Mouse (Mus musculus) MEL (cell line): ENCODE measurements around the gene Tulp1. TPM values are rescaled to one million over a fixed set of nuclear protein-coding genes. Genes with fewer than 3 reads are reported as not detected.

Experiments
- DNase-seq: peaks from one replicate; pipeline ENCODE4 v3.0.0; 2011; ENCODE audit warnings: low read depth, low spot score
- H3K27ac ChIP-seq: 2 replicates; pipeline ENCODE4 v1.5.1; 2012; ENCODE audit warnings: low read depth, mild to moderate bottlenecking, control low read depth, low read length, moderate library complexity; ENCODE audit not compliant: control insufficient read depth
- H3K27me3 ChIP-seq, 2 experiments: fragments of 150-350 bp in 1 of 2; sonication (generic) in 1 of 2; 2 replicates each; pipeline ENCODE4 v1.6.1; 2012; ENCODE audit warnings: low read length in 2 of 2, mild to moderate bottlenecking in 2 of 2, improper control_type of control experiment in 1 of 2, moderate library complexity in 1 of 2; ENCODE audit not compliant: insufficient read depth in 2 of 2, control insufficient read depth in 1 of 2
- H3K36me3 ChIP-seq, 2 experiments: 2 replicates each; pipeline ENCODE4 v1.6.1; 2012 to 2014; ENCODE audit warnings: low read length in 2 of 2, improper control_type of control experiment in 1 of 2, inconsistent platforms in 1 of 2, mild to moderate bottlenecking in 1 of 2; ENCODE audit not compliant: insufficient read depth in 2 of 2, control insufficient read depth in 1 of 2
- H3K4me1 ChIP-seq, 2 experiments: fragments of 150-350 bp in 1 of 2; sonication (generic) in 1 of 2; 2 replicates each; pipeline ENCODE4 v1.6.1; 2012; ENCODE audit warnings: low read length in 2 of 2, improper control_type of control experiment in 1 of 2, mild to moderate bottlenecking in 1 of 2; ENCODE audit not compliant: insufficient read depth in 2 of 2, control insufficient read depth in 1 of 2
- H3K4me3 ChIP-seq, 2 experiments: fragments of 150-350 bp in 1 of 2; sonication (generic) in 1 of 2; 2 replicates each; pipeline ENCODE4 v1.5.1; 2012; ENCODE audit warnings: low read depth in 2 of 2, low read length in 2 of 2, mild to moderate bottlenecking in 2 of 2, moderate library complexity in 2 of 2, control low read depth in 1 of 2, improper control_type of control experiment in 1 of 2; ENCODE audit not compliant: control insufficient read depth in 1 of 2, insufficient read depth in 1 of 2
- H3K79me2 ChIP-seq: 2 replicates; pipeline ENCODE4 v1.6.1; 2012; ENCODE audit warnings: mild to moderate bottlenecking, low read length, moderate library complexity; ENCODE audit not compliant: control insufficient read depth, poor library complexity, insufficient read depth
- H3K9ac ChIP-seq: 2 replicates; pipeline ENCODE4 v1.6.1; 2012; ENCODE audit warnings: low read depth, mild to moderate bottlenecking, control low read depth, low read length, moderate library complexity; ENCODE audit not compliant: control insufficient read depth, poor library complexity, severe bottlenecking
- H3K9me3 ChIP-seq: fragments of 150-350 bp; sonication (generic); replicated peaks from 2 replicates; pipeline ENCODE4 v1.6.1; 2012; ENCODE audit warnings: mild to moderate bottlenecking, low read length, improper control_type of control experiment, moderate library complexity; ENCODE audit not compliant: insufficient read depth
- BHLHE40 ChIP-seq: IDR thresholded peaks from 2 replicates; pipeline ENCODE4 v1.6.1; 2012; ENCODE audit warnings: low read depth, mild to moderate bottlenecking, inconsistent platforms, low read length, improper control_type of control experiment, borderline replicate concordance
- CHD1 ChIP-seq: IDR thresholded peaks from 2 replicates; pipeline ENCODE4 v1.6.1; 2012; ENCODE audit warnings: low read depth, mild to moderate bottlenecking, inconsistent platforms, low read length, improper control_type of control experiment
- CHD2 ChIP-seq: IDR thresholded peaks from 2 replicates; pipeline ENCODE4 v1.6.1; 2011; ENCODE audit warnings: low read length, improper control_type of control experiment
- CTCF ChIP-seq, 3 experiments: IDR thresholded peaks in 2 of 3; conservative IDR thresholded peaks in 1 of 3; 2 replicates each; pipeline ENCODE4 v1.5.1; 2011 to 2012; ENCODE audit warnings: low read length in 3 of 3, low read depth in 2 of 3, mild to moderate bottlenecking in 2 of 3, improper control_type of control experiment in 1 of 3, inconsistent platforms in 1 of 3, mixed read lengths in 1 of 3, moderate library complexity in 1 of 3; ENCODE audit not compliant: control insufficient read depth in 1 of 3, insufficient read depth in 1 of 3, poor library complexity in 1 of 3, severe bottlenecking in 1 of 3
- MEF2A ChIP-seq: IDR thresholded peaks from 2 replicates; pipeline ENCODE4 v1.6.1; 2014; ENCODE audit warnings: low read depth, mild to moderate bottlenecking, inconsistent platforms, low read length, improper control_type of control experiment; ENCODE audit not compliant: poor library complexity, insufficient replicate concordance, severe bottlenecking; ENCODE audit errors: extremely low read depth
- MXI1 ChIP-seq: IDR thresholded peaks from 2 replicates; pipeline ENCODE4 v1.6.1; 2011; ENCODE audit warnings: mild to moderate bottlenecking, low read depth, low read length, improper control_type of control experiment
- MYC ChIP-seq: IDR thresholded peaks from 2 replicates; pipeline ENCODE4 v1.6.1; 2011; ENCODE audit warnings: low read depth, mild to moderate bottlenecking, low read length, improper control_type of control experiment, moderate library complexity
- POLR2A ChIP-seq, 2 experiments: IDR thresholded peaks; 2 replicates each; pipeline ENCODE4 v1.6.1; 2011 to 2012; ENCODE audit warnings: low read length in 2 of 2, mild to moderate bottlenecking in 2 of 2, control low read depth in 1 of 2, improper control_type of control experiment in 1 of 2, low read depth in 1 of 2, moderate library complexity in 1 of 2; ENCODE audit not compliant: control insufficient read depth in 1 of 2, insufficient read depth in 1 of 2, poor library complexity in 1 of 2
- POLR2AphosphoS5 ChIP-seq: IDR thresholded peaks from 2 replicates; pipeline ENCODE4 v1.6.1; 2012; ENCODE audit warnings: low read depth, borderline replicate concordance, mild to moderate bottlenecking, inconsistent platforms, low read length, moderate library complexity, mixed read lengths
- RCOR1 ChIP-seq: IDR thresholded peaks from 2 replicates; pipeline ENCODE4 v1.6.1; 2012; ENCODE audit warnings: low read depth, mild to moderate bottlenecking, inconsistent platforms, low read length, improper control_type of control experiment
- SIN3A ChIP-seq: IDR thresholded peaks from 2 replicates; pipeline ENCODE4 v1.6.1; 2012; ENCODE audit warnings: low read length, improper control_type of control experiment, inconsistent platforms
- TBP ChIP-seq: IDR thresholded peaks from 2 replicates; pipeline ENCODE4 v1.8.0; 2011; ENCODE audit warnings: low read depth, low read length, improper control_type of control experiment
- TCF12 ChIP-seq: IDR thresholded peaks from 2 replicates; pipeline ENCODE4 v1.6.1; 2014; ENCODE audit warnings: low read depth, mild to moderate bottlenecking, inconsistent platforms, low read length, improper control_type of control experiment, moderate library complexity
- polyA plus RNA-seq, 2 experiments: library from polyadenylated mRNA; stranded (reverse) in 1 of 2; unstranded in 1 of 2; fragments of >175 nt in 1 of 2; fragments of >200 nt in 1 of 2; gene quantifications; 2 replicates each; pipeline versions ENCODE4 v1.2.1 to v1.2.4; 2012; ENCODE audit warnings: low replicate concordance in 2 of 2, low read depth in 1 of 2; ENCODE audit not compliant: insufficient read length in 2 of 2, insufficient read depth in 1 of 2, missing spikeins in 1 of 2
- total RNA-seq: library from RNA; depleted of rRNA; stranded (reverse); fragments of 300-350 nt; gene quantifications from 2 replicates; pipeline ENCODE4 v1.2.3, GENCODE M21; 2012

Tulp1 gene
- total and polyA plus RNA-seq, 3 experiments = 0.23 to 2.4 TPM; not detected in 1

GRCm38 (mm10) chr17:28316476-28316875 is 48.5 kb downstream of the Tulp1 start:
- H3K9ac ChIP-seq = no peak overlapping the region
- TF ChIP-seq CTCF (IDR thresholded peaks at IDR 0.05 in 2 of 3, conservative IDR thresholded peaks at IDR 0.05 in 1 of 3; ENCODE audit: control insufficient read depth in 1 of 3, insufficient read depth in 1 of 3, low read depth in 2 of 3, low read length in 3 of 3, poor library complexity in 1 of 3, severe bottlenecking in 1 of 3) = peak; percentile 33 to 58 (median 33); a peak in 5 of 6 replicates
- TF ChIP-seq BHLHE40 = no peak
- TF ChIP-seq CHD1 = no peak
- no peaks in the 10 kb centered on the region for H3K9me3 ChIP-seq
- no peaks in the 10 kb centered on the region for H3K27me3 ChIP-seq
- peaks cover 8 to 21% of the 10 kb centered on the region in 2 experiments; a peak in 3 of 4 replicates for H3K4me1 ChIP-seq
- no peak overlapping the region for H3K27ac ChIP-seq
- peak; percentile 54 for DNase-seq
- peaks cover 13 to 19% of the 10 kb centered on the region in 2 experiments for H3K36me3 ChIP-seq
- H3K79me2 ChIP-seq = peaks cover 17% of the 10 kb centered on the region
- H3K4me3 ChIP-seq = no peak overlapping the region

GRCm38 (mm10) chr17:28315611-28316160 is 49.3 kb downstream of the Tulp1 start:
- Histone ChIP-seq H3K4me3 (no peak overlapping the region), H3K9me3 (no peaks in the 10 kb centered on the region), H3K4me1 (peaks cover 8 to 21% of the 10 kb centered on the region in 2 experiments; a peak in 3 of 4 replicates), H3K27me3 (no peaks in the 10 kb centered on the region)
- TF ChIP-seq TCF12 (no peak), RCOR1 (no peak), POLR2AphosphoS5 (no peak)
- TF ChIP-seq, all 39 proteins: peak for 0
- no peak overlapping the region for H3K9ac ChIP-seq
- peaks cover 17% of the 10 kb centered on the region for H3K79me2 ChIP-seq
- peaks cover 13 to 21% of the 10 kb centered on the region in 2 experiments for H3K36me3 ChIP-seq
- DNase-seq = no peak
- H3K27ac ChIP-seq = no peak overlapping the region

- H3K4me3 ChIP-seq = peak overlapping the region; percentile 94 to 97
- TF ChIP-seq MYC (0 out of 2 replicates have a peak, but pooled peaks have one; percentile 53), MEF2A (no peak), SIN3A (peak; percentile 46; the same call in 1 of the 2 replicates), TBP (0 out of 2 replicates have a peak, but pooled peaks have one; percentile 36), CHD2 (no peak), MXI1 (peak; percentile 79), POLR2A (IDR thresholded peaks at IDR 0.05; ENCODE audit: control insufficient read depth in 1 of 2, insufficient read depth in 1 of 2, low read depth in 1 of 2, low read length in 2 of 2, poor library complexity in 1 of 2) (peak in 1 of 2 experiments; percentile 1; a peak in 1 of 4 replicates)
- TF ChIP-seq, all 39 proteins: peak for 5
- peak overlapping the region; percentile 99 for H3K9ac ChIP-seq
- peaks cover 8 to 23% of the 10 kb centered on the region in 2 experiments; a peak in 3 of 4 replicates for H3K4me1 ChIP-seq
- peak overlapping the region; percentile 76 for H3K27ac ChIP-seq
- no peaks in the 10 kb centered on the region for H3K27me3 ChIP-seq
- peak; percentile 75 for DNase-seq
- H3K9me3 ChIP-seq = no peaks in the 10 kb centered on the region
- peaks cover 17% of the 10 kb centered on the region for H3K79me2 ChIP-seq
- H3K36me3 ChIP-seq = peaks cover 4 to 21% of the 10 kb centered on the region in 2 experiments; a peak in 3 of 4 replicates
These were observed 51.2 kb downstream of the Tulp1 start for GRCm38 (mm10) chr17:28313880-28314225.
